Mouse (Mus musculus) 3134 (cell line): ENCODE measurements around the gene Vcl.

Experiments
- DNase-seq: peaks from one replicate; pipeline ENCODE4 v3.0.0-alpha.2; 2011; ENCODE audit warnings: low spot score; ENCODE audit not compliant: insufficient read length; ENCODE audit errors: extremely low read depth

The Vcl gene

DNA sequence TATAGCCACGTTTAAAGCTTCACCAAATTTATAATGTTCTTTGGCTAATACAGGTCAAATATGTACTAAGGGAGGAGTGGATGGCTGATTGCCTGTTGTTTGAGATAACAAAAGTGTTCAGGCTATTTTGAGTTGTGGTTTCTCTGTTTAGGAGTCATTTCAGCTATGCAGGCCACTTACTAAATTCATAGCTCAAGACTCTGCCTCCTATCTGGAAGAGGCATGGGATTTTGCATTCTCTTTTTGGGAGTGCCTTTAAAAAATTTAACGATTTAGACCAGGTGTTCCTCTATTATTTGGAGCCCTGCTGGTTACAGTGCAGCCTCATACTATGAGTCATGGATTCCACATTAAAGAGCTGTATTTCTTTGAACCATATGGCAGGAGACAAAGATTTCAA lies 9.2 kb downstream of the Vcl start:
- peak; percentile 21 for DNase-seq

DNA sequence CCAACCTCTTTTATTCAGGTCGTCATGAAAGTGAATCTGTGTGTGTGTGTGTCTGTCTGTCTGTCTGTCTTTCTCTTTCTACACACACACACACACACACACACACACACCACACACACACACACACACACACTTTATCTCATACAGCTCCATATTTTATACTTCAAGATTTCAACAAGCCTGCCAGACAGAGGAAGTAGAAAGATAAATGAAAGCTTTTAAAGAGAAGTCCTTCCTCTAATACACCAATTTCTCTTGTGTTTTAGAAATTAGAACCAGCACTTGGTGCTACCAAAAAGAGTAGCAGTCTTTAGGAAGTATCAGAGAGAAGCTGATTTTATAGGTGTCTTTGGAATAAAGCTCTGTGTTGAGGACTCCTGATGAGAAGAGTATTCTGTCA lies 9.7 kb downstream of the Vcl start:
- no peak for DNase-seq

DNA sequence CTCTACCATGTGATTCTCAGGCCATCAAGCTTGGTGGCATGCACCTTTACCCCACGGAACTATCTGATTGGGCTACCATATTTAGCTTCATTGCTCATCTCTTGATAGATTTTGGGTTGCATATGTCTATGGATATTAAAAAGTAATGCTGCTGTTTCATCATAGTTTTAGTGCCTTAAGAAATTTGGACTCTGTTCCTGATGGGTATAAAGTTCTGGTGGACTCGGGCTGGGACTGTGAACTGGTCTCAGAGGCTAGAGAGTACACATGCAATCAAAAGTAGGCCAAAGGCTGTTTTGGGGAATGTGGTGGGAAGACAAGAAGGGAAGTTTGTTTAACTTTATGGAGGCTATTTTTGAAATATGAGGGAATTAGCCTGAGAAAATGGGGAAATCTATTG lies 16.1 kb downstream of the Vcl start:
- DNase-seq, result no peak

DNA sequence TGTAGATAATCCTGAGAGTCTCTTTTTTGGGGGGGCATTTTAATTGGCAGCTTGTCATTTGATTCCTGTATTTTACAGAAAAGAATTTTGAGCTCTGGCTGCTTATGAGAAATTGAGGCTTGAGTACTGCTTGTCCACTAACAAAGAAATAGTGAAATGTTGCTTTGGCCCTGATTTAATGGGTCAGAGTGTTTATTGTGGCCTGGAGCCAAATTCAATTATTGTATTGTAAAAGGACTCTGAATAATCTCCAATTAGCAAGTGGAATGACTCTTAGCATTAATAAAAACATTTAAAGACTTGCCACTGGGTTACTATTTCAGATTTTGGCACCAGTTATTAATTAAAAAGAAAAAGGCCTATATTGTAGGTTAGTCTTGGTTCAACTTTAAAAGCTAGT lies 26.8 kb downstream of the Vcl start:
- no peak for DNase-seq

DNA sequence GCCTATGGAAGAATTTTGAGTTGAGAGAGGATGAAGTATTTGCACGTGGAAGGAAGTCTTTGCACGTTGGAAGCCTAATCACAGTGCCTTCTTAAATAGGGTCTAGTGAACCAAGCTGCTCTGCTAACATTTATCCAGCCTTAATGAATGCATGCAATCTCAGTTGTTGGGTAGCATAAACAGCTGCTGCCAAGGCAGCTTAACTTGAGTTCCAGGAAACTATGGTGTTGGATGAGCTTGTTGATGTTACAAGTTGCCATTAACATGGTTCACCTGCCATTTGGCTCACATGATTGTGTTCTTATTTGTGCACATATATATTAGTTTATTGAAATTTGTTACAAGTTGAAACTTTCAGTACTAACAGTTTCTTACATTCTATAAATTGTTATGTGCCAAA lies 29.8 kb downstream of the Vcl start:
- DNase-seq, result no peak

DNA sequence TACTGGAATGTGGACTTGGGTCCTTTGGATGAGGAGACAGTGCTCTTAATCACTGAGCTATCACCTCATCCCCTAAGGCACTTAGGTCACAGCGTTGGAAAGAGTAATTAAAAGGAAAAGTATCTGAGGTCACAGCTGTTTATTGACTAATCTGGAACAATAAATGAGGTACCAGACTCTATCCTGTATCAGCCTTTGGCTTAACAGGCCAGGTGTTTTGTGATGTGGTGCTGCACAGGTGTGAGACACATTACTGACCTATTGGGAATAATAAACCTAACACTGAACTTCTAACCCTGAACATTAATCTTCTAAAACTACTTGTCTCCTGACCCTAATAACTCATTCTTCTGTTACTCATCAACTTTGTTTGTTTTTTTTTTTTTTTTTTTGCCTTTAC lies 33.3 kb downstream of the Vcl start:
- DNase-seq, result no peak

DNA sequence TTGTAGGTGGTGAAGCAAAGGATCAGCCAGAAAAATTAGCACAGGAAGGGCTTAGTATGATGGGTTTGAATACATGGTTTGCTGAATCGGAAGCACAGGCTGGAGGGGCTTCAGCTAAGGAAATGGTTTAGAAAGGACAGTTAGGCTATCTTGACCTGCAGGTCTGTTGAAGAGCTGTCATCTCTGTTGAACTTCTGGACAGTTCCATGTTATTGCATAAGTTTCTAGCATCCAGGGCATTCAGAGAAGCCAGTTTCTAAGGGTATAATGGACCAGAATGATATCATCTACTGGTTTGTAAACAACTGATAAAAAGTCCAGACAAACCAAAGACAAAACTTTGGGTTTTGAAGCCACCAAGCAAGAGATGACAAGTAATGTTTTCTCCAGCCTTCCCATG lies 33.7 kb downstream of the Vcl start:
- no peak for DNase-seq

DNA sequence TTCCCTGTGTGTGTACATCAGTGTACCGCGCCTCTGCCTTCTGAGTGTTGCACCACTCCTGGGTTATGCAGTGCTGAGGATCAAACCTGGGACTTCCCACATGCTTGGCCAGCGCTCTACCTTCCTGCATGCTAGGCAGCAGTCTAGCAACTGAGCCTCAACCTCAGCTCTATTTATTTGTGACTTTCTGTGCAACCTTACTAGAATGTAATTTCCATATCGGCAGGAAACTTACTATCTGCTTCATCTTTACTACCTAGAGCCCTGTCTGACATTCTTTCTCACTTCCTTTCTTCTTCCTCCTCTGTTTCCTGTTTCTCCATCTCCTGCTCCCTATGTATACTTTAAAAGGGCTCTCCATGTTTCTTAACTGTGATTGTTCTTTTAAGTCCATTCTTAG lies 34.7 kb downstream of the Vcl start:
- no peak for DNase-seq

DNA sequence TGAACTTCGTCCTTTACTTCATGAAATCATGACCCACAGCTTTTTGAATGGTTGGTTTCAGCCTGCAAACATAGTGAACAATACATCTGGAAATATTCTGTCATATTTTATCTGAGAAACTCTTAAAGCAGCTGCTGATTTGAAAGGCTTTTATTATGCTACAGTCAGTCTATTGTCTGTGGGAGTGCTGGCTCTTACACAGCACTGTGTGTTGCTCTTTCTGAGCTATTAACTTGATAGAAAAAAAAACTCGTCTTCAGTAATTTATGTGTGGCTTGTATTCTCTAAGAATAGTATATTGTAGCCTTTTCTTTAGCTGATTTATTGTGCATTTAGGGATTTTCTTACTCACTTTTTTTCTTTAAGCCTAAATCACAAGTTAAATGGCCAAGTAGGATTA lies 35.1 kb downstream of the Vcl start:
- DNase-seq, result no peak

DNA sequence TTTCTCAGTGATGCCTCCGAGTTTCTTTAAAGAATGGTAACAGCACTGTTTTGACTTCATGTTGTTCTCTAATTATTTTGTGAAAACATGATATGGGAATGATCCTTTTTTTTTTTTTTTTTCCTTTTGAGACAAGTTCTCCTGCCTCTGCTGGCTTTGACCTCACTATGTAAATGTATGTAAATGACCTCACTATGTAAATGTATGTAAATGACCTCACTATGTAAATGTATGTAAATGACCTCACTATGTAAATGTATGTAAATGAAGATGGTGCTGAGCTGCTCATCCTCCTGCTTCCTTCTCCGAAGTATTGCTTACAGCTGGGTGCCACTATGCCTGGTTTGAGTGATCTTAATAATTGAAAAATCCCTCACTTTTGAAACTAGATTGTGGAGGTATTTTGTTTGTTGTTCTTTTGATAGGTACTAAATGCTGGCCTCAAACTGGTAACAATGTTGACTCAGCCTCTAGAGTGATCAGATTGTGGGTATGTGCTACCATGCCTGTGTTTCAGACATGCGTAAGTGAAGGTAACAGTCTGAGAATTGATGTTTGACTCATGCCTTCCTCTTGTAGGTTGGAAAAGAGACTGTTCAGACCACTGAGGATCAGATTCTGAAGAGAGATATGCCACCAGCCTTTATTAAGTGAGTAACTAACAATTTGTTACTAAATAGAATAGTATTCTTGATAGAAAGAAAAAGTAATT lies 37.9 kb downstream of the Vcl start:
- no peak for DNase-seq

DNA sequence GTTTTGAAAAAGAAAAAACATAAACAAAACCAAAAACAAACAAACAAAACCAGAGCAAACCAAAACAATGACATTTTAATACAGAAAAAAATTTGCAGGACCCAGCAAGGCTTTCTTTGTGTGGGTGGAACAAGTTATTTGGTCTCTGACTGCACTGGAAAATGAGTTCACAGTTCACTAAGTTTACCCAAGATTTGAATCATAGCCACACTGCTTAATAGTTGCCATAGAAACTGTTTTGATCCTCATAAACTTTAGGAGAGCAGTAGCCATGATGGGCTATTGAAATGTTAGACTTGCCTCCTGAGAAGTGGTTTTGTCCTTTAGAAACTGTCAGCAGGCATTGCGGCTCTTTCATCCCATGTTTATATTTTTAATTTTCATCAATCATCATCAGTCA lies 39.9 kb downstream of the Vcl start:
- no peak for DNase-seq

DNA sequence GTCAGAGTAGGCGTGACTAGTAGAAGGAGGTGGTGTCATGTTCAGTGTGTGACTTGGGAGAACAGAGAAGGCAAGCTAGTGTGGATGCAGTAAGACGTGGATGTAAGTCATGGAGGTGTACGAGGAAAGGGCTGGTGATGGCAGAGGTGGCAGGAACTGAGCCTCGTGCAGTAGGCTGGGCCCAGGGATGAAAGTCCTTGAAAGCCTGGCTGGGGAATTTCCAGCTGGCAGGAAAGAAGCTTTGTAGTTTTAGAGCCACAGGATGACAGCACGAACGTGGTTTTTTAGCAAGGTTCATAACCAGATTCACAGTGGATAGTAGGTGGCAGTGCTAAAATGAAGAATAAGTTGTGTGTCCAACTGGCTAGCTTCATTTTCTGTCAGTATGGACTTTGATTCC lies 41.2 kb downstream of the Vcl start:
- DNase-seq, result no peak

DNA sequence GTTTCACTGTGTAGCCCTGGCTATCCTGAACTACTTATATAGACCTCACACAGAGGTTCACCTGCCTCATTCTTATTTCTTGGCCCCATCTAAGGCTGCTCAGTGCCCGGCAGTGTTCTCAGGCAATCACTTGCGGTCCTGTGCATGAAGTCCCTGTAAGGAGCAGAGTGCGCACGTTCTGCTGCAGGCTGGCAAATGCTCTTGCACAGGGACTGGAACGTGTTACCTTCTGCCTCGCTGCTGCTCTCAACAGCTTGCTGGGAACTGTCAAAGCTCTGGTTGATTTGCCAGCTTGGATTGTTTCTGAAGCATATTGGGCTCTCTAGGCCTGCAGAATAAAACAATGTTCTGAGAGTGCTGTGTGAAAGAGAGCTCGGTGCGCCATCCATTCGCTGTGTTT lies 41.7 kb downstream of the Vcl start:
- no peak for DNase-seq

DNA sequence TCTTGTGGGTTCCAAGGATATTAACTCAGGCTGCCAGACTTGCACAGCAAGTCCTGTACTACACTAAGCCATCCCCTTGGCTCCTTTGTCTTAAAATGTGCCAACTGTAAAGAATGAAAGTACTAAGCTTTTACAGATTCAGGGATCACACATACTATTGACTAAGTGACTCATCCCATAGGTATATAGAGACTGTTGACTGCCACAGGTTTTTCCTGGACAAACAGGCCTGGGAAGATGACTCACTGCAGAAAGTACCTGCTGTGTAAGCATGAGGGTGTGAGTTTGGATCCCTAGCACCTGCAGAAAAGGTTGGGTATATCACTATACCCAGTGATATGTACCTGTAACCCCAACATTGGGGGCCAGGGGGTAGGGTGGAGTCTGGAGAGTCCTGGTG lies 44.6 kb downstream of the Vcl start:
- no peak for DNase-seq

DNA sequence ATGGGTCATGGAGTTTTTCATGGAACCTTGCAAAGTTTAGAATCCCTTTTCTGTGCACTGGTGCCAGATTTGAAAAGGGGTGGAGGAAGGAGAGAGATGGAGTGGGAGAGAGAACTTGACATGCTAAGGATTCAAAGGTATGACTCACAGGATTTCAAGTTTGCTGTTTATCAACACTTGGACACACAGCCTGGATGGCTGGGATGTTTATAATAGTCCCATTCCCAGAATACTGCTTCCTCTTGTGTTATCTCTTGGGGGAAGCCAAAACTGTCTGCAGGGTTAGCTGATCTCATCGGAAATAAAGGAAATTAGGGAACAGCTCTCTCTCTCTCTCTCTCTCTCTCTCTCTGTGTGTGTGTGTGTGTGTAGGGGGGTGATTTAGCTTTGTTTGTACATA lies 47.5 kb downstream of the Vcl start:
- no peak for DNase-seq

DNA sequence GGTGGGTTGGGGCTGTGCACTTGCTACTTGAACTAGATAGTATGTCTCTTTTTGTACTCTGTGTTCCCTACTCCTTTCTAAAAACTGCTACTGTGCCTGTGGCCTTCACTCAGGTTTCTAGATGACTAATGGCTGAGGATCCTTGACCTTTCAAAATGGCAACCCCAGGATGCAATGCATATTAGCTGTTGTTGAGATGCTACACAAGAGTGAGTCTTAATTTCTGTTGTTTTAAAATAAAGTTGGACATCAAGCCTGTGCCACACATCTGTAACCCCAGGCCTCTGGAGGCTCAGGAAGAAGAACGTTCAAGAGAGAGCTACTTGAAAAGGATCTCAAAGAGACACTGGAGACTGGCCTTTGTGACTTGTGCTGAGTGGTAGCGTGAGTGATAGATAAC lies 48.5 kb downstream of the Vcl start:
- DNase-seq, result no peak

DNA sequence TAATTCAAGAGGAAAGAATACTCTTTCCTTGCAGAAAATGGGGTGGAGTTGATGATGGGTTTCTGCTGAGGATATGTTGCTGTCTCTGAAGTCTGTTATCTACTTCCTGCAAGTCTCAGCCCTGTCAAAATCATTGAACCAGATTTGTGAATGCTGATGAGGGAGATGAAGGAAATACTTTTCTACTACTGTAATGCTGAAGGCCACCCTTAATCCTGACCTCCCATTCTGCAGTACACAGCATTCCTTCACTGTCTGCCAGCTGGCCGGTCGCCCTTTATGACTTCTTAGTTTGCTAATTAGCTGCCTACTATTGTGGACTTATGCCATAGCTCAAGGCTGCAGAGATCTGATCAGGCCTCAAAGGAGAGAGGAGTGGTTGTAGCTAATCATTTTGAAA lies 54.6 kb downstream of the Vcl start:
- DNase-seq, result no peak

DNA sequence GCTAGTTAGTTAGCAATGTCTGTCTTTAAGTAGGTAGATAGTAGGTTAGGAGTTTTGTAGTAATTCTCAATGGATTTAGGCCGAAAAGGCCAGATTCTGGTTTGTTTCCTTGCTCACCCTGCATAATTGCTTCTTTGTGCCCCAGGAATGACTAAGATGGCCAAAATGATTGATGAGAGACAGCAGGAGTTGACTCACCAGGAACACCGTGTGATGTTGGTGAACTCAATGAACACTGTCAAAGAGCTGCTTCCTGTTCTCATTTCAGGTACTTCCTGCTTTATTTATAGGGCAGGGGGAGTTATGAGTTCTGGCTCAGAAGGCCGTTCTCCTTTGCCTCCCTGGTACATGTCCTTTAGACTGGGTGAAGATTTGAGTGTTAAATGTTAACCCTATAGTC lies 56.3 kb downstream of the Vcl start:
- no peak for DNase-seq

DNA sequence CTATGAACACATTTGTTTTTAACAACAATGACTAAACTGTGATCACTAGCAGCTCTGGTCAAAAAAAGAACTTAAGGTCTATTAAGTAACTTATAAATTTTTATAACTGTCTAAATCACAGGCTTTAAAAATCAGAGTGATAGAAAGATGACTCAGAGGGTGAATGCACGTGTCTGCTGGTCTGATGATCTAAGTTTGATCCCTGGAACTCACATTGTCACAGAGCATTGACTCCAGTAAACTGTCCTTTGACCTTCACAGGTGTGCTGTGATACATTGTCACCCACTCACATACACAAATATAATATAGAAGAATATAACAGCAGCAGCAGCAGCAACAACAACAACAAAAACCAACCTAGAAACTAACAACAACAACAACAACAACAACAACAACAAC lies 62.3 kb downstream of the Vcl start:
- DNase-seq, result no peak

DNA sequence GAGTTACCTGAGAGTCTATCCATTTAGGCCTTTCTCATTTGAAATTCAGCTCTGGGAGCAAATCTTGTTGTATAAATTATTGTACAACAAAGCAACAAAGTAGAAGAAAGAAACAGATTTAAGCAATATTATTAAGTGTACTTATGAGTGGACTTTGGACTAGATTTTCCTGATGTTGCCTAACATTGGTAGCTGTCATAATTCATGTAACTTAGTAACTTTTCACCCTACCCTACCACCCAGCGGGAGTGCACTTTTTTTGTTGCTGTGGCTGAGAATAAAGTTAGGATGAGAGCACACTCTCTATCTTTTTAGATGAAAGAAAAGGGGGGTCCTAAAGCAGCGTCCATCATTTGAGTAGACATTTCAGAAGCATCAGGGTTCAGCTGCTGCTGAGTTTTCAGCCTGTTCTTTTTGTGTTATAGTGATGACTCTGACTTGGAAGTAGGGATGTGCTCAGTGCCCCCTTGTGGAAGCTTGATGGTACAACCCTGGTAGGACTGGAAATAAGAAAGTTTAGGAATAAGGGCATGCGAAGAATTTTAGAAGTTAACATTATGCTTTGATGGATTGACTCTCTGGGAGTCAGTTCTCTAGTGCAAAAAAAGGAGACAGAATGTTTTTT lies 64.0 kb downstream of the Vcl start:
- no peak for DNase-seq

DNA sequence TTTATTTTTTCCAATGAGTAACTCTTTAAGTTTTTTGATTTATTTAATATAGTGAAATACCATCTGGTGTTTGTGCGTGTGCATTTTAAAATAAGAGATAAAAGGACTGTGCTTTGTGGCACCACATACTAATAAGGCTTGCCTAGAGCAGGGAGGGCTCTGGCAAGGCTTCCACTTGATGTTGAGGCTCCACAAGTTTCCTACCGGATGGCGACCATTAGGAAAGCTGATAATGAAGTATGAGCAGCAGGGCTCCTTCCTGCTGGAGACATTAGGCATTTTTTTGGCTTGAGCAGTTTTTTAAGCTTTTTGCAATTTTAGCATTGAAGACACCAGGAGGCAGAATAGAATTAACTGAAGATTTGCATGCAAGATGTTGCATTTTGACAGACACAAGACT lies 65.3 kb downstream of the Vcl start:
- no peak for DNase-seq

DNA sequence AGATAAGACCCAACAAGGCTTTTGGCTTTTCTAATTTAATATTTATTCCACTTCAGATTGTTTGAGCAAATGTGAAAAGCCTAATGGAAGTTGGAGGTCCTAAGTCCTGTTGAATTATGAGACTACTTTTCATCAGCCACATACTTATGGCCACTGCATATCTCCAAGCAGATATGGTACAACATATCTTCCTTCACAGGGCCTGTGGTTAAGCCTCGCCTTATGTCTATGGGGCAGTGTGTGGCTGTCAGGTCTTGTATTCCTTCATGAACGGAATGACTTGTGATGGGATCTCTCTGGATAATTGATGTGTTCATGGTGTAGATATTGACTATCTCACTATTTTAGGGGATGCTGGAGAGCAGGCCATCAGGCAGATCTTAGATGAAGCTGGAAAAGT lies 66.3 kb downstream of the Vcl start:
- DNase-seq, result no peak

DNA sequence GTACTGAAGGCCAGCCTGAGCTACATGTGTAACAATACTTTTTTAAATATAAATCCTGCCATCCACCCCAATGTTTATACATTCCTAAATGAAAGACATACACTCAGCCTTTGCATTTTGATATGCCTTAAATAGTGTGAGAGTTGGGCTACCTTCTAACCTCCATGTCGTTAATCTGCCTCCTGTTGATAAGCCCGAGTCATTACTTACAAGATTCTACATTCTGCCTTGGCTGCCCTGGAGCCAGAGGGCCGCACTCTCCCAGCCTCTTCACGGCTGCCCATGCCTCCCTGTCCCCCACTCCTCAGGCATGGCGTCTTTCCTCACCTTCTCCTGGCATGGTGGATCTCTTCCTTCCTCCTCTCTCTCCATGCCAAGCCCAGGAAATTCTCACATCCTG lies 67.2 kb downstream of the Vcl start:
- no peak for DNase-seq
